In the genomic region with DNA sequence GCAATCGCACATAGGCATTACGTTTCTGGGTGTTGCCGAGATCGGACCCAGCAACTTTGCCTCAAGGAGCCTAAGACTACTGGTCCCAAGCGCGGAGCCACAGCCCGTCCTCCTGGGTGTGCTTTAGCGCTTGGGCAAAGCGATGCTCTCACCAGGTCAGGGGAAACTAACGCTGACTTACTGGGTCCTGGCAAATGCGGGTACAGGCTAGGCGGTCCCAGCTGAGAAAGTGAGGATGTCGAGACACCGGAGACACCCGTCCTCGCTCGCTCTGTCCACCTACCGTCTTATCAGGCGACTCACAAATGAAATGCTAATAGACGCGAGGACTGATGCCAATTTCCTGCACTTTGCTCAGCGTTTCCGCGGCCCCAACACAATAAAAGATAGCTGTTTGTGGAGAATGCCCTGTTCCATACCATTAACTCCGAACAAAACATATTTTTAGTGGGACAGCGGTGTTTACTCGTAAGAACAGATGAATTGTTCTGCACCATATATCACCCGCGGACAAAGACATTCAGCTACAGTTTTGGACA, we compare ENCODE assay signal across 8 mouse cellular contexts.
DNase-seq lines count a peak whose midpoint lies in the region; ATAC-seq and TF ChIP-seq lines count a peak whose summit lies in the region.

No protein-coding gene starts in this region.

- peak overlapping the region; percentile 16; the same call in 1 of the 2 replicates for H3K9ac ChIP-seq in heart, embryonic 16.5 days (ENCODE audit: low read length)
- H3K9ac ChIP-seq in embryonic facial prominence, embryonic 11.5 days (replicated peaks; ENCODE audit: low read length): peak overlapping the region; percentile 58
- 0 out of 2 replicates have a peak overlapping the region, but pooled peaks have one; percentile 27 for H3K9ac ChIP-seq in intestine, embryonic 14.5 days (ENCODE audit: low read length)
- H3K9ac ChIP-seq in liver, postnatal 0 days (replicated peaks): no peak overlapping the region

- ATAC-seq in heart, embryonic 16.5 days (replicated peaks; ENCODE audit: extremely low read depth, insufficient read depth, low FRiP score): no peak
- ATAC-seq in embryonic facial prominence, embryonic 11.5 days (replicated peaks; ENCODE audit: insufficient number of reproducible peaks, low FRiP score, low TSS enrichment, low read depth): 0 out of 2 replicates have a peak, but pooled peaks have one; percentile 58
- ATAC-seq in intestine, embryonic 14.5 days (replicated peaks; ENCODE audit: low FRiP score, low TSS enrichment, low read depth): peak; percentile 27; the same call in 1 of the 2 replicates
- ATAC-seq in liver, postnatal 0 days: no peak

- TF ChIP-seq EP300 in liver, postnatal 0 days (IDR thresholded peaks at IDR 0.05; ENCODE audit: low read depth): no peak

- peaks cover 8% of the 10 kb centered on the region for H3K4me1 ChIP-seq in heart, embryonic 16.5 days (ENCODE audit: control insufficient read depth, insufficient read depth, low read length)
- no peaks in the 10 kb centered on the region for H3K4me1 ChIP-seq in embryonic facial prominence, embryonic 11.5 days (ENCODE audit: control insufficient read depth, insufficient read depth, low read length)
- H3K4me1 ChIP-seq in intestine, embryonic 14.5 days (replicated peaks; ENCODE audit: control insufficient read depth, insufficient read depth, low read length): no peaks in the 10 kb centered on the region
- 0 out of 2 replicates have a peak, but pooled peaks cover 6% of the 10 kb centered on the region for H3K4me1 ChIP-seq in liver, postnatal 0 days (ENCODE audit: insufficient read depth)

- peaks cover 9% of the 10 kb centered on the region for H3K27me3 ChIP-seq in heart, embryonic 16.5 days (ENCODE audit: control insufficient read depth, insufficient read depth, low read length)
- no peaks in the 10 kb centered on the region for H3K27me3 ChIP-seq in embryonic facial prominence, embryonic 11.5 days (ENCODE audit: control insufficient read depth, insufficient read depth, low read length)
- peaks cover 4% of the 10 kb centered on the region; the same call in 1 of the 2 replicates for H3K27me3 ChIP-seq in intestine, embryonic 14.5 days (replicated peaks; ENCODE audit: control insufficient read depth, insufficient read depth, low read length)
- H3K27me3 ChIP-seq in liver, postnatal 0 days (ENCODE audit: insufficient read depth, low read length): peaks cover 4% of the 10 kb centered on the region; the same call in 1 of the 2 replicates

- no peak for TF ChIP-seq CTCF in liver, postnatal 0 days (IDR thresholded peaks at IDR 0.05; ENCODE audit: low read depth)

- intact Hi-C loops in heart, postnatal 25 days (cut with DNase I): no loop called here

- peak overlapping the region; percentile 63 for H3K4me2 ChIP-seq in heart, embryonic 16.5 days (ENCODE audit: low read depth, low read length)
- H3K4me2 ChIP-seq in embryonic facial prominence, embryonic 11.5 days (ENCODE audit: low read depth, low read length): peak overlapping the region; percentile 76
- peak overlapping the region; percentile 84 for H3K4me2 ChIP-seq in intestine, embryonic 14.5 days (ENCODE audit: low read length)
- H3K4me2 ChIP-seq in liver, postnatal 0 days (ENCODE audit: low read depth, low read length): peak overlapping the region; percentile 45

- no peak overlapping the region for H3K27ac ChIP-seq in heart, embryonic 16.5 days (ENCODE audit: low read length)
- 0 out of 2 replicates have a peak overlapping the region, but pooled peaks have one; percentile 41 for H3K27ac ChIP-seq in embryonic facial prominence, embryonic 11.5 days (replicated peaks; ENCODE audit: low read depth, low read length)
- no peak overlapping the region for H3K27ac ChIP-seq in intestine, embryonic 14.5 days (ENCODE audit: low read depth)
- no peak overlapping the region for H3K27ac ChIP-seq in liver, postnatal 0 days (ENCODE audit: low read depth)

- no peaks in the 10 kb centered on the region for H3K9me3 ChIP-seq in heart, embryonic 16.5 days (replicated peaks; ENCODE audit: control insufficient read depth, low read length)
- H3K9me3 ChIP-seq in embryonic facial prominence, embryonic 11.5 days (replicated peaks; ENCODE audit: control insufficient read depth, low read length): no peaks in the 10 kb centered on the region
- H3K9me3 ChIP-seq in intestine, embryonic 14.5 days (ENCODE audit: control insufficient read depth, low read length): no peaks in the 10 kb centered on the region
- no peaks in the 10 kb centered on the region for H3K9me3 ChIP-seq in liver, postnatal 0 days (ENCODE audit: low read length)

- peak overlapping the region; percentile 50 for H3K4me3 ChIP-seq in heart, embryonic 16.5 days (ENCODE audit: low read length)
- peak overlapping the region; percentile 38 for H3K4me3 ChIP-seq in embryonic facial prominence, embryonic 11.5 days (ENCODE audit: low read depth, low read length)
- H3K4me3 ChIP-seq in intestine, embryonic 14.5 days (ENCODE audit: low read depth, low read length): peak overlapping the region; percentile 32
- 0 out of 2 replicates have a peak overlapping the region, but pooled peaks have one; percentile 5 for H3K4me3 ChIP-seq in liver, postnatal 0 days (ENCODE audit: low read depth, low read length)

- WGBS in heart, embryonic 16.5 days: 2% methylated on average over 29 of the region's 29 CpGs
- WGBS in embryonic facial prominence, embryonic 11.5 days: 2% methylated on average over 29 of the region's 29 CpGs
- WGBS in intestine, embryonic 14.5 days: 1% methylated on average over 29 of the region's 29 CpGs
- WGBS in liver, postnatal 0 days (ENCODE audit: insufficient replicate concordance): 2% methylated on average over 29 of the region's 29 CpGs

- DNase-seq in heart, postnatal 25 days (ENCODE audit: low spot score): no peak
- peak; percentile 40 for DNase-seq in ZHBTc4 (ENCODE audit: low read depth, low spot score)
- DNase-seq in embryonic facial prominence, embryonic 11.5 days (ENCODE audit: low spot score): peak; percentile 60
- DNase-seq in intestine, embryonic 14.5 days (ENCODE audit: low spot score): peak; percentile 69
- DNase-seq in liver, postnatal 0 days: peak; percentile 14
- peak; percentile 23 to 47 for DNase-seq in right cerebral cortex, adult 2 months (ENCODE audit: low spot score in 2 of 2)
- DNase-seq in gastrocnemius, adult 18-20 months (ENCODE audit: low spot score): no peak

- no peaks in the 10 kb centered on the region for H3K36me3 ChIP-seq in heart, embryonic 16.5 days (ENCODE audit: control insufficient read depth, insufficient read depth)
- no peaks in the 10 kb centered on the region for H3K36me3 ChIP-seq in embryonic facial prominence, embryonic 11.5 days (replicated peaks; ENCODE audit: control insufficient read depth, insufficient read depth, low read depth, low read length)
- H3K36me3 ChIP-seq in intestine, embryonic 14.5 days (ENCODE audit: control insufficient read depth, insufficient read depth, low read length): no peaks in the 10 kb centered on the region
- H3K36me3 ChIP-seq in liver, postnatal 0 days (replicated peaks; ENCODE audit: insufficient read depth, low read length): no peaks in the 10 kb centered on the region

Comparison
In these comparisons a context has a peak if more than half of its experiments do, and no peak if none do; other contexts are left out.
1. ATAC-seq: peak in embryonic facial prominence, embryonic 11.5 days (single experiment) and intestine, embryonic 14.5 days (single experiment); none in heart, embryonic 16.5 days (single experiment) and liver, postnatal 0 days (single experiment).
2. DNase-seq: peak in ZHBTc4 (single experiment), embryonic facial prominence, embryonic 11.5 days (single experiment), intestine, embryonic 14.5 days (single experiment), liver, postnatal 0 days (single experiment) and right cerebral cortex, adult 2 months (2 of 2); none in heart, postnatal 25 days (single experiment) and gastrocnemius, adult 18-20 months (single experiment).
3. Peak in every context shown above with its lines, with median percentiles within 50 percentile points of each other: H3K4me2 ChIP-seq and H3K4me3 ChIP-seq.